Mouse (Mus musculus): ENCODE measurements at regions not wholly inside any gene's neighbourhood (a gene's known extent, or its start where the extent isn't known, plus 50 kb on each side); places are given as distances from the start of the nearest gene placed in this dataset.

GRCm38 (mm10) chr8:66568861-66569260 is 57.3 kb downstream of the Tktl2 start:
- no peak for DNase-seq (ENCODE audit: low read depth, low spot score)

GRCm38 (mm10) chr8:66586182-66586581 is 74.6 kb downstream of the Tktl2 start:
- DNase-seq (ENCODE audit: low read depth, low spot score), result no peak

GRCm38 (mm10) chr8:66586850-66587249 is 75.3 kb downstream of the Tktl2 start:
- peak; percentile 2 for DNase-seq (ENCODE audit: low read depth, low spot score)

- DNase-seq (ENCODE audit: low read depth, low spot score), result no peak
Measured at GRCm38 (mm10) chr8:66587272-66587671, 75.7 kb downstream of the Tktl2 start.

- DNase-seq (ENCODE audit: low read depth, low spot score), result no peak
Measured at GRCm38 (mm10) chr8:66589437-66589836, 77.9 kb downstream of the Tktl2 start.

- DNase-seq (ENCODE audit: low read depth, low spot score), result no peak
Measured at GRCm38 (mm10) chr8:66607194-66607593, 80.7 kb downstream of the Npy5r start.

GRCm38 (mm10) chr8:66623361-66623760 is 64.6 kb downstream of the Npy5r start:
- DNase-seq (ENCODE audit: low read depth, low spot score), result no peak

GRCm38 (mm10) chr8:66623822-66624221 is 64.1 kb downstream of the Npy5r start:
- no peak for DNase-seq (ENCODE audit: low read depth, low spot score)

Data from A20 (cell line).